Mouse (Mus musculus) CH12.LX (cell line): ENCODE measurements around the gene Card9. TPM values are rescaled to one million over a fixed set of nuclear protein-coding genes. Genes with fewer than 3 reads are reported as not detected.
A peak's percentile ranks its signal among the peaks of the same experiment; 100 is the strongest.

Source experiments
- DNase-seq: peaks from one replicate; pipeline ENCODE4 v3.0.0-alpha.2; 2013; ENCODE audit errors: extremely low read depth
- H3K27ac ChIP-seq: 2 replicates; pipeline ENCODE4 v1.5.1; 2012; ENCODE audit warnings: low read depth, mild to moderate bottlenecking, control low read depth, moderate library complexity; ENCODE audit not compliant: insufficient read depth
- H3K27me3 ChIP-seq: replicated peaks from 2 replicates; pipeline ENCODE3; 2012; ENCODE audit warnings: inconsistent platforms
- H3K36me3 ChIP-seq, 2 experiments: replicated peaks in 1 of 2; 2 replicates each; pipeline versions ENCODE3 to v1.6.1; 2012; ENCODE audit warnings: inconsistent platforms in 1 of 2, low read length in 1 of 2, mild to moderate bottlenecking in 1 of 2, mixed read lengths in 1 of 2, moderate library complexity in 1 of 2; ENCODE audit not compliant: control insufficient read depth in 1 of 2, insufficient read depth in 1 of 2
- H3K4me1 ChIP-seq, 2 experiments: 2 replicates each; pipeline ENCODE4 v1.6.1; 2012; ENCODE audit warnings: inconsistent platforms in 1 of 2, moderate library complexity in 1 of 2; ENCODE audit not compliant: insufficient read depth in 2 of 2, control insufficient read depth in 1 of 2
- H3K4me2 ChIP-seq: 2 replicates; pipeline ENCODE4 v1.6.1; 2012; ENCODE audit warnings: low read depth, mild to moderate bottlenecking, control low read depth; ENCODE audit not compliant: poor library complexity, insufficient read depth, severe bottlenecking
- H3K4me3 ChIP-seq, 3 experiments: fragments of 150-350 bp in 1 of 3; sonication (generic) in 1 of 3; replicated peaks in 1 of 3; 2 replicates each; pipeline versions ENCODE3 to v1.5.1; 2011 to 2012; ENCODE audit warnings: low read depth in 2 of 3, low read length in 2 of 3, mild to moderate bottlenecking in 2 of 3, moderate library complexity in 2 of 3, control low read depth in 1 of 3, improper control_type of control experiment in 1 of 3, inconsistent platforms in 1 of 3, mixed read lengths in 1 of 3; ENCODE audit not compliant: poor library complexity in 1 of 3
- H3K79me2 ChIP-seq: replicated peaks from 2 replicates; pipeline ENCODE4 v1.6.1; 2012; ENCODE audit warnings: mild to moderate bottlenecking, moderate library complexity; ENCODE audit not compliant: control insufficient read depth, poor library complexity, insufficient read depth, severe bottlenecking; ENCODE audit errors: extremely low read depth
- H3K9ac ChIP-seq: 2 replicates; pipeline ENCODE4 v1.6.1; 2012; ENCODE audit warnings: low read depth, mild to moderate bottlenecking, control low read depth, moderate library complexity; ENCODE audit not compliant: insufficient read depth
- H3K9me3 ChIP-seq: replicated peaks from 2 replicates; pipeline ENCODE3; 2012; ENCODE audit warnings: low read length, inconsistent platforms, mixed read lengths
- BHLHE40 ChIP-seq: IDR thresholded peaks from 2 replicates; pipeline ENCODE4 v1.6.1; 2011; ENCODE audit warnings: mild to moderate bottlenecking, low read depth, low read length, improper control_type of control experiment
- CHD1 ChIP-seq: IDR thresholded peaks from 2 replicates; pipeline ENCODE4 v1.6.1; 2012; ENCODE audit warnings: low read depth, low read length, improper control_type of control experiment, inconsistent platforms
- CHD2 ChIP-seq: IDR thresholded peaks from 2 replicates; pipeline ENCODE4 v1.6.1; 2011; ENCODE audit warnings: low read length, improper control_type of control experiment
- ELF1 ChIP-seq: IDR thresholded peaks from 2 replicates; pipeline ENCODE4 v1.6.1; 2014; ENCODE audit warnings: low read depth, mild to moderate bottlenecking, inconsistent platforms, low read length, improper control_type of control experiment
- ETS1 ChIP-seq: conservative IDR thresholded peaks from 2 replicates; pipeline ENCODE4 v1.6.1; 2012; ENCODE audit warnings: low read depth, mild to moderate bottlenecking, inconsistent platforms, low read length, improper control_type of control experiment, moderate library complexity
- HCFC1 ChIP-seq: IDR thresholded peaks from 2 replicates; pipeline ENCODE4 v1.6.1; 2012; ENCODE audit warnings: low read depth, mild to moderate bottlenecking, inconsistent platforms, low read length, improper control_type of control experiment
- IRF4 ChIP-seq: IDR thresholded peaks from 2 replicates; pipeline ENCODE4 v1.6.1; 2014; ENCODE audit warnings: low read depth, mild to moderate bottlenecking, inconsistent platforms, low read length, improper control_type of control experiment
- JUN ChIP-seq: IDR thresholded peaks from 2 replicates; pipeline ENCODE4 v1.6.1; 2011; ENCODE audit warnings: low read depth, mild to moderate bottlenecking, low read length, improper control_type of control experiment, moderate library complexity; ENCODE audit not compliant: insufficient read depth
- JUND ChIP-seq: conservative IDR thresholded peaks from 2 replicates; pipeline ENCODE4 v1.6.1; 2011; ENCODE audit warnings: low read depth, low read length, improper control_type of control experiment
- MAFK ChIP-seq: IDR thresholded peaks from 2 replicates; pipeline ENCODE4 v1.6.1; 2011; ENCODE audit warnings: low read length, improper control_type of control experiment; ENCODE audit not compliant: insufficient replicate concordance
- MAZ ChIP-seq: IDR thresholded peaks from 2 replicates; pipeline ENCODE4 v1.6.1; 2012; ENCODE audit warnings: low read depth, mild to moderate bottlenecking, inconsistent platforms, low read length, improper control_type of control experiment, moderate library complexity
- MYC ChIP-seq: IDR thresholded peaks from 2 replicates; pipeline ENCODE4 v1.6.1; 2011; ENCODE audit warnings: low read depth, mild to moderate bottlenecking, improper control_type of control experiment, low read length
- NELFE ChIP-seq: IDR thresholded peaks from 2 replicates; pipeline ENCODE4 v1.6.1; 2011; ENCODE audit warnings: low read depth, low read length, improper control_type of control experiment
- NRF1 ChIP-seq: IDR thresholded peaks from 2 replicates; pipeline ENCODE4 v1.6.1; 2014; ENCODE audit warnings: low read depth, mild to moderate bottlenecking, inconsistent platforms, low read length, improper control_type of control experiment, moderate library complexity
- POLR2A ChIP-seq: IDR thresholded peaks from 2 replicates; pipeline ENCODE4 v1.6.1; 2011; ENCODE audit warnings: low read depth, mild to moderate bottlenecking, improper control_type of control experiment, low read length
- POLR2AphosphoS2 ChIP-seq: IDR thresholded peaks from 2 replicates; pipeline ENCODE4 v1.6.1; 2011; ENCODE audit warnings: low read depth, low read length, improper control_type of control experiment
- RAD21 ChIP-seq: IDR thresholded peaks from 2 replicates; pipeline ENCODE4 v1.6.1; 2011; ENCODE audit warnings: low read depth, mild to moderate bottlenecking, low read length, improper control_type of control experiment, moderate library complexity
- RCOR1 ChIP-seq: conservative IDR thresholded peaks from 2 replicates; pipeline ENCODE4 v1.6.1; 2012; ENCODE audit warnings: low read depth, mild to moderate bottlenecking, inconsistent platforms, low read length, improper control_type of control experiment
- SIN3A ChIP-seq: IDR thresholded peaks from 2 replicates; pipeline ENCODE4 v1.6.1; 2012; ENCODE audit warnings: low read length, improper control_type of control experiment, inconsistent platforms
- TCF12 ChIP-seq: IDR thresholded peaks from 2 replicates; pipeline ENCODE4 v1.6.1; 2014; ENCODE audit warnings: low read depth, mild to moderate bottlenecking, inconsistent platforms, low read length, improper control_type of control experiment
- UBTF ChIP-seq: IDR thresholded peaks from 2 replicates; pipeline ENCODE4 v1.6.1; 2012; ENCODE audit warnings: low read depth, mild to moderate bottlenecking, inconsistent platforms, low read length, improper control_type of control experiment, moderate library complexity
- USF2 ChIP-seq: conservative IDR thresholded peaks from 2 replicates; pipeline ENCODE4 v1.6.1; 2011; ENCODE audit warnings: low read depth, low read length, improper control_type of control experiment
- dilution Hi-C: fragments of 300-500 bp; cut with MboI; formaldehyde crosslinking; loops from 2 replicates; pipeline ENCODE4 v1.14.3; 2020; ENCODE audit warnings: low sequenced_read_pairs; ENCODE audit not compliant: extremely low pct_unique_long_range_greater_than_20kb, extremely low pct_ligation_motif_present
- in situ Hi-C: fragments of 300-500 bp; cut with MboI; formaldehyde crosslinking; loops from 3 replicates; pipeline ENCODE4 v1.14.3; 2019; ENCODE audit warnings: low sequenced_read_pairs, low pct_ligation_motif_present, low pct_unique_long_range_greater_than_20kb, mixed read lengths
- polyA plus RNA-seq: library from polyadenylated mRNA; unstranded; fragments of >175 nt; gene quantifications from 2 replicates; pipeline ENCODE4 v1.2.1, GENCODE M21; 2012; ENCODE audit warnings: low read depth; ENCODE audit not compliant: insufficient read length
- total RNA-seq, 2 experiments: library from RNA; depleted of rRNA; stranded (reverse); fragments of 300-350 nt in 1 of 2; fragments of >200 nt in 1 of 2; gene quantifications; 2 replicates each; pipeline ENCODE4 v1.2.3; 2012 to 2014

The Card9 gene
- total and polyA plus RNA-seq, 3 experiments: 0.32 to 0.44 (median 0.42) TPM

DNA sequence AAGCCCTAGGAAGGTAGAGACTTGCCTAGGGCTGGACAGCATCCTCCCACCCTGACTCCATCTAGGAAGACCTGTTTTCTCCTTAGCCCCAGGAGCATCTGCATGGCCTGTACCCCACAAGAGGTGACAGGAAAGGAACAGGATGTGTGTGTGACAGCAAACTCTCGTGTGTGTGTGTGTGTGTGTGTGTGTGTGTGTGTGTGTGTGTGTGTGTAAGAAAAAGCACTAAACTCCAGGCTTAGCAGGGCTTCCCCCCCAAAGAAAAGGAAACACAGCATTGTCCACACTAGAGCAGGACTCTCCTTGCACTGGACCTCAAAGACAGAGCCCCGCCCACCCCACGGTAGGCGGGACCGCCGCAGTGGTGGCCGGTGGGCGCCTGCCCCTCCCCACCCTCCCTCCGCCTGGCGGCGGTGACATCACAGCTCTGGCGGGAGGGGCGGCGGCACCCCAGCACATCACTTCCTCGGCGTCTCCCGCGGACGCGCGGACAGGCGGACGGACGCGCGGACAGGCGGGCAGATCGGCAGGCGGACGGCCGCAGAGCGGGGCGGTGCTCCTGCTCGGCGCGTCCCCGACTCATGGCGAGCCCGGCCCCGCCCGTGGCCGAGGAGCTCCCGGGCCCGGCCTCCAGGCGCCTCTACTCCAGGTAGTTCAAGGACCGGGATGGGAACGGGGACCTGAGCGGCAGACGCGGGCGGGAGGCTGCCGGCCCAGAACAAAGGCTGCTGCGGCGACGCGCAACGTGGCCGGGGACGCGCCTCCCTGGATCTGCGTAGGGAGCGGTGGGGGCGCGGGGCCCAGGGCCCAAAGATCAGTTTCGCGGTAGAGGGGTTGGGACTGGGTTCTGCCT lies 45.4 kb downstream of the Card9 start, which contains the start of gene Gpsm1:
Gpsm1 (plus strand) TSS at position 444 of the 853 bp plus-strand sequence.
- Histone ChIP-seq H3K4me2 (peak within 1 kb of the TSS; percentile 43), H3K27me3 (peaks cover 61% of the 10 kb centered on the region), H3K4me1 (peaks cover 14 to 30% of the 10 kb centered on the region in 2 experiments), H3K4me3 (peak within 1 kb of the TSS; percentile 50 to 71 (median 55)), H3K27ac (no peak within 1 kb of the TSS), H3K9me3 (no peaks in the 10 kb centered on the region), H3K9ac (peak within 1 kb of the TSS; percentile 60; the same call in 1 of the 2 replicates), H3K79me2 (no peaks in the 10 kb centered on the region), H3K36me3 (no peaks in the 10 kb centered on the region)
- in situ Hi-C loops (no loop called here), dilution Hi-C loops (no loop called here)
- DNase-seq: no peak
- TF ChIP-seq JUN (no peak), RAD21 (no peak), ELF1 (0 out of 2 replicates have a peak, but pooled peaks have one; percentile 21), UBTF (no peak), TCF12 (peak; percentile 48; the same call in 1 of the 2 replicates), NELFE (peak; percentile 22; the same call in 1 of the 2 replicates), SIN3A (no peak), RCOR1 (no peak), IRF4 (no peak), POLR2A (peak; percentile 39; the same call in 1 of the 2 replicates), CHD1 (no peak), NRF1 (peak; percentile 33; the same call in 1 of the 2 replicates), MAZ (peak; percentile 85; the same call in 1 of the 2 replicates)

DNA sequence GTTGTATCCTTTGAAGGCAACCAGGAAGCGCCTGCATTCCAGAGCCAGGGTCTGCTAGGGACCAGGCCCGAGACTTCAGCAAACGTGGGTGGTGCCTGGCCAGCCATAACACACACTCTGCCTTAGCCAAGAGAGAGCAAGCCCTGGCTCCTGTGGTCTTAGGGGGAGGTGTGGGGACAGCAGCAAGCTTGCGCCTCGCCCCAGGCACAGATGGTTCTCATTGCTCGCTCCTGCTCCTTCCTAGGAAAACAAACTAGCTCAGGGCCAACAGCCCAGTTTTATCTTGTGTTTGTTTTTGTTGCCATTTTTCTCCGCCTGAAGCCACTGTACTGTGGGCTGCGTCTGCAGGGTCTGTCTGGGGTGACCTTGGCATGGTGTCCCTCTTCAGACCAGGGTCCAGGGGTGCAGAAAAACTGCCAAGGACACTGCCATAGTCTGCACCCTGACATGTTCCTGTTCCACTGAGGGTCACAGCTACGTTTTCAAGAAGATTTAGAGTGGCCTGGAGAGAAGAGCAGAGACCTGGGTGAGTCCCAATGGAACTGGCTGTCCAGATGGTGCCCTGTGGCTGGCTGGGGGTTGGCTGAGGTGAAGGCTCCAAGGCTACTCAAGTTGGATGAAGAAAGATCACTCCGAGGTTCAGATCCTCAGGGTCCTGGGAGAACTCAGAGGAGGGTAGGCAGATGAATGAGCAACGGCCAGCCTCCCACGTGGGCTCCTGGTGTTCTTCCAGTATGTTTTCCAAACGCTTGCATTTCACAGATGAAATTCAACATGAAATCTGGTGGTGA lies 46.2 kb downstream of the Card9 start:
- no peak overlapping the region for H3K9ac ChIP-seq
- peaks cover 54% of the 10 kb centered on the region for H3K27me3 ChIP-seq

More for the DNA sequence above, 46.2 kb downstream of the Card9 start:
- Histone ChIP-seq H3K79me2 (no peaks in the 10 kb centered on the region), H3K4me3 (no peak overlapping the region), H3K4me1 (peaks cover 14 to 30% of the 10 kb centered on the region in 2 experiments), H3K27ac (no peak overlapping the region), H3K9me3 (no peaks in the 10 kb centered on the region), H3K4me2 (no peak overlapping the region), H3K36me3 (no peaks in the 10 kb centered on the region)
- dilution Hi-C loops (no loop called here), in situ Hi-C loops (no loop called here)
- DNase-seq: no peak
- TF ChIP-seq POLR2AphosphoS2 (no peak), MAFK (no peak), MYC (no peak), JUND (no peak), USF2 (no peak), BHLHE40 (no peak), TCF12 (no peak), HCFC1 (no peak), ETS1 (no peak), CHD2 (no peak), ELF1 (no peak)
